Mouse (Mus musculus): ENCODE data around the gene Lrp5.

- TF ChIP-seq CTCF (IDR thresholded peaks at IDR 0.05; ENCODE audit: extremely low read depth, insufficient read depth, low read length) (no peak), POLR2A (IDR thresholded peaks at IDR 0.05; ENCODE audit: extremely low read depth, insufficient read depth, low read length) (no peak)
These were observed 38.4 kb downstream of the Lrp5 start for GRCm38 (mm10) chr19:3647999-3648398.
